Mouse (Mus musculus): ENCODE results near the gene Gtsf1l. TPM values are rescaled to one million over a fixed set of nuclear protein-coding genes. Genes with fewer than 3 reads are reported as not detected.

Gene Gtsf1l
- polyA plus RNA-seq, 1 experiment from 2014 or later, result not detected

DNA sequence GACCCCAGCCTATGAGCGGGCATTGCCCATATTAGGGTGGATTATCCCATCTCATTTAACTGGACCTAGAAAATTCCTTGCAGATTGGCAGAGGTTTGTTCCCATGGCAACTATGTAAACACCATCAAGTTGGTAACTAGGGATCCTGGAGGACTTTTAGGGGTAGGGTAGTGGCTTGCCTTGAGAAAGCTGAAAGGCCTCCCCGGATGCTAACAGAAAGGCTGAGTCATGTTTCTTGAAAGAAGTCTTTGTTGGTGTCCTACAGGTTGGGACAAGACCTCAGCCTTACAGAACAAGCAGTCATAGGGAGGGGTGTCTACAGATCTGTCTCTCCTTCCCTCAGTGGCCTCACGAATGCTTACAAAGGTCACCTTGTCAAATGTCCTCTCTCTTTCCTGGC, 12.4 kb downstream of the Gtsf1l start:
- 83% methylated on average over 3 of the region's 3 CpGs for WGBS
- Histone ChIP-seq H3K27ac (replicated peaks; ENCODE audit: low read depth, low read length) (no peak overlapping the region), H3K4me3 (replicated peaks; ENCODE audit: low read depth, low read length) (no peak overlapping the region), H3K9me3 (ENCODE audit: control insufficient read depth, low read length) (no peaks in the 10 kb centered on the region), H3K36me3 (ENCODE audit: control insufficient read depth, insufficient read depth, low read length) (no peaks in the 10 kb centered on the region), H3K4me1 (ENCODE audit: control insufficient read depth, insufficient read depth, low read length) (no peaks in the 10 kb centered on the region), H3K27me3 (ENCODE audit: control insufficient read depth, insufficient read depth, low read length) (no peaks in the 10 kb centered on the region), H3K4me2 (ENCODE audit: low read length) (no peak overlapping the region), H3K9ac (replicated peaks; ENCODE audit: low read length) (no peak overlapping the region)
- DNase-seq, result no peak
- no peak for ATAC-seq (ENCODE audit: low FRiP score, low TSS enrichment)

DNA sequence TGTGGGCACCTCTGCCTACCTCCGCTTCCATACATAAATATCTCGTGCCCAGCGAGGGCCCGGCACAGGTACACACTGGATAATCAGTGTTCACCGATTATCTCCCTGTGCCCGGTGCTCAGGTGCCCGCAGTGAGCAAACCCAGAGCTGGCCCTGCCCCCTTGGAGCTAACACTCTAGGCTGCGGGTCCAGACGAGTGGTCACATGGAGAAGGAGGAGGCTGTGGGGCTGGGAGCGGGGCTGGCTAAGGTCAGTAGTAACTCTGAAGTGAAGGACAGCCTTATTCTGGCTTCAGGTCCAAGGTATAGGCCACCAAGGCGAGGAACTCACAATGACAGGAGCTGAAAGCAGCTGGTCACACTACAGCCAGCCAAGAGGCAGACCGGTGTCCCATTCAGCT, 12.8 kb downstream of the Gtsf1l start:
- Histone ChIP-seq H3K27me3 (ENCODE audit: control insufficient read depth, insufficient read depth, low read length) (no peaks in the 10 kb centered on the region), H3K27ac (replicated peaks; ENCODE audit: low read depth, low read length) (no peak overlapping the region), H3K4me2 (ENCODE audit: low read length) (no peak overlapping the region), H3K4me3 (replicated peaks; ENCODE audit: low read depth, low read length) (no peak overlapping the region), H3K36me3 (ENCODE audit: control insufficient read depth, insufficient read depth, low read length) (no peaks in the 10 kb centered on the region), H3K4me1 (ENCODE audit: control insufficient read depth, insufficient read depth, low read length) (no peaks in the 10 kb centered on the region), H3K9ac (replicated peaks; ENCODE audit: low read length) (no peak overlapping the region), H3K9me3 (ENCODE audit: control insufficient read depth, low read length) (no peaks in the 10 kb centered on the region)
- no peak for DNase-seq
- WGBS, result 90% methylated on average over 12 of the region's 12 CpGs
- no peak for ATAC-seq (ENCODE audit: low FRiP score, low TSS enrichment)

GRCm38 (mm10) chr2:163074006-163074405, 13.6 kb downstream of the Gtsf1l start:
- no peak for ATAC-seq (ENCODE audit: low FRiP score, low TSS enrichment)
- H3K27me3 ChIP-seq (ENCODE audit: control insufficient read depth, insufficient read depth, low read length), result no peaks in the 10 kb centered on the region
- H3K9ac ChIP-seq (replicated peaks; ENCODE audit: low read length), result no peak overlapping the region
- H3K4me1 ChIP-seq (ENCODE audit: control insufficient read depth, insufficient read depth, low read length), result no peaks in the 10 kb centered on the region
- no peaks in the 10 kb centered on the region for H3K36me3 ChIP-seq (ENCODE audit: control insufficient read depth, insufficient read depth, low read length)
- 87% methylated on average over 7 of the region's 7 CpGs for WGBS
- no peaks in the 10 kb centered on the region for H3K9me3 ChIP-seq (ENCODE audit: control insufficient read depth, low read length)
- no peak overlapping the region for H3K4me3 ChIP-seq (replicated peaks; ENCODE audit: low read depth, low read length)
- no peak overlapping the region for H3K27ac ChIP-seq (replicated peaks; ENCODE audit: low read depth, low read length)
- no peak overlapping the region for H3K4me2 ChIP-seq (ENCODE audit: low read length)
- DNase-seq, result no peak

DNA sequence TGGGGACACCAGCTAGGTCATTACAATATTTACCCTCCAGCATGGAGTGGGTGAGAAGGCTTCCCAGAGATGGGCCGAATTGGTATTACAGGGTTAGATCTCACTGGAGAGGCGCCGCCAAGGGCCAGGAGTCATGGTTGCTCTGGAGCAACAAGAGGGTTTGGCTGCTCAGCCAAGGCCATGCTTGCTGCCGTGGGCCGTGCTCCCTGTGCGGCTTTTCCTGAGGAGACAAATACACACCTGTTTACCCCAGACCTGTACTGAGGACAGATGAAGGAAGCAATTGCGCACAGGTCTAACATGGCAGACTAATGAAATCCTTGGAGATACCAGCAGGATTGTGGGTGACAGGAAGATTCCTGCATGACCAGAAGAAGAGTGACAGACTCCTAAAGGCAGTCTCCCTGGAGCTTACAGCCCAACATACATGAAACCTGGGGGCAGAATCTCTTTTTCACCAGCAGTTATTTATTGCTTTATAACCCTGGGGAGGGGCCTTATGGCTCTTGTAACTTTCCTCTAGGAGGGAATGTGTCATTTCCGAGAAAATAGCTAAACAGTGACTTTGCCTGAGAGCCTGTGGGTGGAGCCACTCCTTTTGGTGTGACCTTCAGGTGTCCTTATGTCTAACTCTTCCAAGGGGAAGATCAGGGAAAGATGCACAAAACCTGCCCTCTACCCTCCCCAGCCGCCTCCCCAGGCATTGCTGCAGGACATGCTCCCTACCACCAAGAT, 14.5 kb downstream of the Gtsf1l start:
- H3K4me3 ChIP-seq (replicated peaks; ENCODE audit: low read depth, low read length), result no peak overlapping the region

GRCm38 (mm10) chr2:163071590-163071989, 16.1 kb downstream of the Gtsf1l start:
- Histone ChIP-seq H3K4me3 (replicated peaks; ENCODE audit: low read depth, low read length) (no peak overlapping the region), H3K4me2 (ENCODE audit: low read length) (no peak overlapping the region), H3K9ac (replicated peaks; ENCODE audit: low read length) (no peak overlapping the region), H3K4me1 (ENCODE audit: control insufficient read depth, insufficient read depth, low read length) (no peaks in the 10 kb centered on the region), H3K9me3 (ENCODE audit: control insufficient read depth, low read length) (no peaks in the 10 kb centered on the region), H3K27ac (replicated peaks; ENCODE audit: low read depth, low read length) (no peak overlapping the region), H3K36me3 (ENCODE audit: control insufficient read depth, insufficient read depth, low read length) (no peaks in the 10 kb centered on the region), H3K27me3 (ENCODE audit: control insufficient read depth, insufficient read depth, low read length) (no peaks in the 10 kb centered on the region)
- DNase-seq (no peak), ATAC-seq (ENCODE audit: low FRiP score, low TSS enrichment) (no peak)
- 92% methylated on average over 3 of the region's 3 CpGs for WGBS

More for the DNA sequence above, 14.5 kb downstream of the Gtsf1l start:
- DNase-seq, result no peak
- Histone ChIP-seq H3K9me3 (ENCODE audit: control insufficient read depth, low read length) (no peaks in the 10 kb centered on the region), H3K4me1 (ENCODE audit: control insufficient read depth, insufficient read depth, low read length) (no peaks in the 10 kb centered on the region), H3K27ac (replicated peaks; ENCODE audit: low read depth, low read length) (no peak overlapping the region), H3K36me3 (ENCODE audit: control insufficient read depth, insufficient read depth, low read length) (no peaks in the 10 kb centered on the region), H3K4me2 (ENCODE audit: low read length) (no peak overlapping the region), H3K27me3 (ENCODE audit: control insufficient read depth, insufficient read depth, low read length) (no peaks in the 10 kb centered on the region), H3K9ac (replicated peaks; ENCODE audit: low read length) (no peak overlapping the region)
- 97% methylated on average over 9 of the region's 9 CpGs for WGBS
- no peak for ATAC-seq (ENCODE audit: low FRiP score, low TSS enrichment)

DNA sequence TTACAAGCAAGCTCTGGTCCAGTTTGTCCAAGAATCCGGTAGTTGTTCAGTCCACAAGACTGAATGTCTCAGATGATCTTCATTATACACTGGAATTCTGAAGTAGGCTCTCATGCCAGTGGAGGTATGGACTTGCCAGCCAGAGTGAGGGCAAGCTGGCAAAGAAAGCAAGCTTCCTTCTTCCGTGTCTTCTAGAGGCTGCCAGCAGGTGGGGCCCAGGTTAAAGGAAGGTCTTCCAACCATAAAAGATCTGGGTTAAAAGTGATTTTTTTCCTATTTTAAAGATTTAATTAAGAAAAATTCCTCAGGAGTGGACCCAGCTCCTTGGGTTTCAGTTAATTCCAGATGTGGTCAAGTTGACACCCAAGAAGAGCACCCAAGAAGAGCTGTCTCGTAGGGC, 17.4 kb downstream of the Gtsf1l start:
- H3K9ac ChIP-seq (replicated peaks; ENCODE audit: low read length), result no peak overlapping the region
- no peaks in the 10 kb centered on the region for H3K36me3 ChIP-seq (ENCODE audit: control insufficient read depth, insufficient read depth, low read length)
- WGBS, result 93% methylated on average over 3 of the region's 3 CpGs
- no peak overlapping the region for H3K4me2 ChIP-seq (ENCODE audit: low read length)
- peak; percentile 35 for DNase-seq
- H3K27ac ChIP-seq (replicated peaks; ENCODE audit: low read depth, low read length), result no peak overlapping the region
- no peaks in the 10 kb centered on the region for H3K4me1 ChIP-seq (ENCODE audit: control insufficient read depth, insufficient read depth, low read length)
- H3K9me3 ChIP-seq (ENCODE audit: control insufficient read depth, low read length), result no peaks in the 10 kb centered on the region
- no peak overlapping the region for H3K4me3 ChIP-seq (replicated peaks; ENCODE audit: low read depth, low read length)
- H3K27me3 ChIP-seq (ENCODE audit: control insufficient read depth, insufficient read depth, low read length), result no peaks in the 10 kb centered on the region
- ATAC-seq (ENCODE audit: low FRiP score, low TSS enrichment), result no peak

GRCm38 (mm10) chr2:163067233-163067632, 20.4 kb downstream of the Gtsf1l start:
- Histone ChIP-seq H3K9me3 (ENCODE audit: control insufficient read depth, low read length) (no peaks in the 10 kb centered on the region), H3K27ac (replicated peaks; ENCODE audit: low read depth, low read length) (no peak overlapping the region), H3K27me3 (ENCODE audit: control insufficient read depth, insufficient read depth, low read length) (no peaks in the 10 kb centered on the region), H3K4me1 (ENCODE audit: control insufficient read depth, insufficient read depth, low read length) (no peaks in the 10 kb centered on the region), H3K4me3 (replicated peaks; ENCODE audit: low read depth, low read length) (no peak overlapping the region), H3K4me2 (ENCODE audit: low read length) (no peak overlapping the region), H3K9ac (replicated peaks; ENCODE audit: low read length) (no peak overlapping the region), H3K36me3 (ENCODE audit: control insufficient read depth, insufficient read depth, low read length) (no peaks in the 10 kb centered on the region)
- WGBS, result 82% methylated on average over 1 of the region's 1 CpGs
- ATAC-seq (ENCODE audit: low FRiP score, low TSS enrichment) (no peak), DNase-seq (no peak)

DNA sequence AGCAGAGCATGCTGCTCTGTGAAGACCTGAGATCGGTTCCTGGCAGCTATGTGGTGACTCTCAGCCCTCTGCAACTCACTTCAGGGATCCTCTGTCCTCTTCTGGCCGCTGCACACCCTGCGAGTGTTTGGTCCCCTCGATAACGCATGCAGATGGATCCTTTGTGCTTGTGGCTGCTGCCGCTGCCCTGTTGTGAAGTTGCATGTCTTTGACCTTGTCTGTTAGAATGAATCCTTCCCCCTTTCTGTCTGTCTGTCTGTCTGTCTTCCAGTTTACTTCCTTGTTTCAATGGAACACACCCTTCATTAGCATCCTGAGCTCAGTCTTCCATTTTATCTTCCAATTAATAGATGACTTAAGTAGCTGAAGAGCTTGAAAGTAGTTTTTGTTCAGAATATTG, 21.3 kb downstream of the Gtsf1l start:
- ATAC-seq (ENCODE audit: low FRiP score, low TSS enrichment) (no peak), DNase-seq (no peak)
- H3K4me1 ChIP-seq (ENCODE audit: control insufficient read depth, insufficient read depth, low read length), result no peaks in the 10 kb centered on the region
- H3K27ac ChIP-seq (replicated peaks; ENCODE audit: low read depth, low read length), result no peak overlapping the region
- H3K4me2 ChIP-seq (ENCODE audit: low read length), result no peak overlapping the region
- H3K36me3 ChIP-seq (ENCODE audit: control insufficient read depth, insufficient read depth, low read length), result no peaks in the 10 kb centered on the region
- no peak overlapping the region for H3K4me3 ChIP-seq (replicated peaks; ENCODE audit: low read depth, low read length)
- WGBS, result 91% methylated on average over 6 of the region's 6 CpGs
- no peaks in the 10 kb centered on the region for H3K9me3 ChIP-seq (ENCODE audit: control insufficient read depth, low read length)
- H3K27me3 ChIP-seq (ENCODE audit: control insufficient read depth, insufficient read depth, low read length), result no peaks in the 10 kb centered on the region
- H3K9ac ChIP-seq (replicated peaks; ENCODE audit: low read length), result no peak overlapping the region

GRCm38 (mm10) chr2:163062119-163062508, 25.5 kb downstream of the Gtsf1l start:
- Histone ChIP-seq H3K27me3 (ENCODE audit: control insufficient read depth, insufficient read depth, low read length) (no peaks in the 10 kb centered on the region), H3K4me2 (ENCODE audit: low read length) (no peak overlapping the region), H3K4me1 (ENCODE audit: control insufficient read depth, insufficient read depth, low read length) (no peaks in the 10 kb centered on the region), H3K9ac (replicated peaks; ENCODE audit: low read length) (no peak overlapping the region), H3K27ac (replicated peaks; ENCODE audit: low read depth, low read length) (no peak overlapping the region), H3K9me3 (ENCODE audit: control insufficient read depth, low read length) (no peaks in the 10 kb centered on the region), H3K36me3 (ENCODE audit: control insufficient read depth, insufficient read depth, low read length) (no peaks in the 10 kb centered on the region), H3K4me3 (replicated peaks; ENCODE audit: low read depth, low read length) (no peak overlapping the region)
- ATAC-seq (ENCODE audit: low FRiP score, low TSS enrichment) (no peak), DNase-seq (no peak)
- WGBS, result 76% methylated on average over 6 of the region's 6 CpGs

Measured in midbrain, embryonic 14.5 days (tissue).